Mouse (Mus musculus): ENCODE data around the gene Bri3. TPM values are rescaled to one million over a fixed set of nuclear protein-coding genes. Genes with fewer than 3 reads are reported as not detected.
A peak's percentile ranks its signal among the peaks of the same experiment; 100 is the strongest.

Bri3 gene
- polyA plus RNA-seq, 1 experiment from 2014 or later: 132 TPM

DNA sequence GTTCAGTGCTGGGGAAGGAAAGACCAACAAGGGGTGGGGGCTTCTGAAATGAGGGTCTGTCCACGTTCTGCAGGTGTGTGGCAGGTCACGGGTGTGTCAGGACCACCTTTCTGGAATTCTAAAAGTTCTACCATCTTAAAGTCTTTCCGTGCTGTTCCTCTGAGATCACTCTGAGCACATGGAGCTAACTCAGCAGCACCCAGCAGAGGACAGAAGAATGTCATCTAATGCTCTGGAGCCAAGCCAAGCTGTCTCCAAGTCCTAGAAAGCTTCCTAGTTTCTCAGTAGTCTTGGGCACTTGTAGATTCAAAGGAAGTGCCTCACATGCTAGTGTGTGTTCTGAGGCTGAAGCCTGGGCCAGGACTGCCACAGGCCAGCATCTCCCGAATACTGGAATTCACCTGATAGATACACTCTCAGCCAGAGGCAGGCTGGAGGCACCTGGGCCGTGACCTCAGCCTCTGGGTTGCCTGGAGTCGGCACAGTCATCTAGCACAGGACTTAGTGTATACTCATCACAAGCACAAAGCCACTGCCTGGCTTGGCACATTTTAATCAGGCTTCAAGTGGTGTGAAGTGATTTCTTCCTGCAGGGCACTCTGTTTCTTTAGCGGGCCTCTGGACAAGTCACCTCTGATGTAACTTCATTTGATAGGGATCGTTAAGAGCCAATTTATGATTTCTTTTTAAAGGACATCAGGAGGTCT is 23.5 kb downstream of the Bri3 start:
- peak; percentile 19; the same call in 1 of the 2 replicates for ATAC-seq (ENCODE audit: low read depth)
- Histone ChIP-seq H3K4me2 (no peak overlapping the region), H3K9ac (no peak overlapping the region), H3K9me3 (no peaks in the 10 kb centered on the region), H3K27me3 (no peaks in the 10 kb centered on the region), H3K4me3 (no peak overlapping the region), H3K36me3 (peaks cover 41% of the 10 kb centered on the region), H3K4me1 (replicated peaks) (peaks cover 11% of the 10 kb centered on the region), H3K27ac (replicated peaks) (no peak overlapping the region)
- WGBS: 75% methylated on average over 8 of the region's 8 CpGs

DNA sequence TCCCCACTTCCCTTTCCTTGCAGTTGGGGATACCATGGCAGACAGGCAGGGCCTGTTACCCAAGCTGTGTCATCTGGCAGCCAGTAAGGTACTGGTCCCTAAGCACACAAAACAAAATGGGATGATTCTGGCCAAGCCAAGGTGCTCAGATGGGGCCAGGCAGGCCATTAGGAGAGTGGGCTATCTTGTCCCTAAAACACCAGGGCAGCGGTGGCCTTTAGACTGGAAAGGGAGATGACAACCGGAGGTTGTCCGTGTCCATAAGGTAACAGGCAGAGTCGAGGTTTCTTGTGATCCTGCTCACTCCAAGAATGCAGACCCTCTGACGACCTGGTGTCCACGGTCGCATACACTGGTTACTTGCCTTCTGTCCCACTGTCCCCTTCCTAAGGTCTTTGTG is 25.7 kb downstream of the Bri3 start:
- no peak overlapping the region for H3K4me3 ChIP-seq
- H3K27me3 ChIP-seq: no peaks in the 10 kb centered on the region
- H3K9ac ChIP-seq: no peak overlapping the region
- 94% methylated on average over 7 of the region's 7 CpGs for WGBS
- no peak overlapping the region for H3K27ac ChIP-seq (replicated peaks)
- H3K4me1 ChIP-seq (replicated peaks): peaks cover 12% of the 10 kb centered on the region
- no peak for ATAC-seq (ENCODE audit: low read depth)
- peaks cover 29% of the 10 kb centered on the region for H3K36me3 ChIP-seq
- no peak overlapping the region for H3K4me2 ChIP-seq
- H3K9me3 ChIP-seq: no peaks in the 10 kb centered on the region

DNA sequence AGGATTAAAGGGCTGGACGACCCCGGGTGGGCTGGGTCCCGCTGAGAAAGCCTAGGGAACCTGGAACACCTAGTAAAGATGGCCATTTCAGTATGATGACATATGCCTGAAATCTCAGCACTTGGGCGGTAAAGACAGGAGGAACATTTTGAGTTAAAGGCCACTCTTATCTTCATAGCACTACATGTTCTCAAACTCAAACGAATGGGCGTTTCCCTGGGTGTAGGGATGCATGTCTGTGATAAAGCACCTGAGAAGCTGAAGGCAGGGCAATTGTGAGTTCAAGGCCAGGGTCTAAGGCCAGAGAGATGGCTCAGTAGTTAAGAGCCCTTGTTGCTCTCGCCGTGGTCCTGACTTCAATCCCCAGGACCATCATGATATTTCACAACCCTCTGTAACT is 26.2 kb downstream of the Bri3 start:
- Histone ChIP-seq H3K4me1 (replicated peaks) (peaks cover 12% of the 10 kb centered on the region), H3K27me3 (no peaks in the 10 kb centered on the region), H3K4me2 (no peak overlapping the region), H3K9ac (no peak overlapping the region), H3K36me3 (peaks cover 26% of the 10 kb centered on the region), H3K4me3 (no peak overlapping the region), H3K9me3 (no peaks in the 10 kb centered on the region), H3K27ac (replicated peaks) (no peak overlapping the region)
- WGBS: 93% methylated on average over 8 of the region's 8 CpGs
- no peak for ATAC-seq (ENCODE audit: low read depth)

DNA sequence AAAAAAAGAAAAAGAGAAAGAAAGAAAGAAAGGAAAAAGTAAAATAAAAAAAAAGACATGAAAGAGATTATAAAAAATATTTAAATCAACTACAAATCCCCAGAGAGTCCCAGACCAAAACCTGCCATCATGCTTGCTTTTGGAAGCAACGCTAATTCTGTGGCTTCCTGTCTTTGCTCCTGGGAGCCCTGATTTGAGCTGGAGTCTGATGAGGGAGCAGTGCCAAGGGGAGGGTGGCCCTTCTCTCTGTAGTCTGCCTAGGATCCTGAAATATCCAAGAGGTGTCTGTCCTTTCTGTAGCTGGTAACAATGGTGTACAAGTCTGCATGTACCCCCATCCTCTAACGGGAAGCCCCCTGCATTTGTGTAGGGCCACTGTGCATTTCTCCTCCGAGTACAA is 26.9 kb downstream of the Bri3 start:
- no peak for ATAC-seq (ENCODE audit: low read depth)
- H3K4me3 ChIP-seq: no peak overlapping the region
- H3K36me3 ChIP-seq: peaks cover 21% of the 10 kb centered on the region
- 86% methylated on average over 3 of the region's 3 CpGs for WGBS
- peaks cover 12% of the 10 kb centered on the region for H3K4me1 ChIP-seq (replicated peaks)
- no peak overlapping the region for H3K9ac ChIP-seq
- H3K9me3 ChIP-seq: no peaks in the 10 kb centered on the region
- no peak overlapping the region for H3K27ac ChIP-seq (replicated peaks)
- no peaks in the 10 kb centered on the region for H3K27me3 ChIP-seq
- no peak overlapping the region for H3K4me2 ChIP-seq

DNA sequence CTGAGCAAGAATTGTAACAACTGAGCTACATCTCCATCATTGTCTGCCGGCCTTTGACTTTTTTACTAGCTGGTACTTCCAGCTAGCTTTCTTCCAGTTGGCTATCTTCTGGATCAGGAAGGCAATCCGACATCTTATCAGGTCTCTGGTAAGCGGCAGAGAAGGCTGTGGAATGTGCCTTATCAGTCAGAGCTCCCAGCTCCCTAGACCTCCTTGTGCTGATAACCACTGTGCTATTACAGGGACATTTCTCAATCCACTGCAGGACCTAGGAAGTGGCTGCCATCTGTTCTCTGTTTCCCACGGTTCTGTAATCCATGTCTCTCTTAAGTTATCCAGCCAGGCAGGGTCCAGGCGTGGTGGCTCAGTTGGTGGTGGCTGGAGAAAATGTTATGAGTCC is 27.5 kb downstream of the Bri3 start:
- ATAC-seq (ENCODE audit: low read depth): no peak
- H3K4me3 ChIP-seq: no peak overlapping the region
- no peak overlapping the region for H3K27ac ChIP-seq (replicated peaks)
- H3K9ac ChIP-seq: no peak overlapping the region
- H3K4me2 ChIP-seq: no peak overlapping the region
- no peaks in the 10 kb centered on the region for H3K27me3 ChIP-seq
- peaks cover 15% of the 10 kb centered on the region for H3K36me3 ChIP-seq
- WGBS: 87% methylated on average over 5 of the region's 5 CpGs
- no peaks in the 10 kb centered on the region for H3K9me3 ChIP-seq
- H3K4me1 ChIP-seq (replicated peaks): peaks cover 12% of the 10 kb centered on the region

DNA sequence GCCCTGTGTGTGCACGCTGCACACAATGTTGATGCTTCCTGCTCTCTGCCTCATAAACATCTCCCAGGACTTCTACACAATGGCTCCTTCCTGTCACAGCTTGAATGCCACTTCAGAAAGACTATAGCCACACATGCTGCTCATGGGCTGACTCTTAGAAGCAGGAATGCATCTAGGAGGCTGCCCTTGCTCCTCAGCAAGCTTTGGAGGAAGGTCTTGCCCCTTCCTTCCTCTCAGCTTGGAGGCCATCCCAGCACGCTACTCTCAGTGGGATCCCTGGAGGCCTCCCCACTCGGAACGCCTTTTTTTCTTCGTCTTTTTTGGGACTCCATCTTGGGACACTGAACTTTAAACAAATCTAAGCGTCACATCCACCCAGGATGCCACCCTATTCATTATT is 30.7 kb downstream of the Bri3 start:
- Histone ChIP-seq H3K27me3 (no peaks in the 10 kb centered on the region), H3K36me3 (peaks cover 9% of the 10 kb centered on the region), H3K27ac (replicated peaks) (no peak overlapping the region), H3K4me1 (replicated peaks) (0 out of 2 replicates have a peak, but pooled peaks cover 6% of the 10 kb centered on the region), H3K4me2 (no peak overlapping the region), H3K9me3 (no peaks in the 10 kb centered on the region), H3K4me3 (no peak overlapping the region), H3K9ac (no peak overlapping the region)
- 48% methylated on average over 6 of the region's 6 CpGs for WGBS
- no peak; the same call in 1 of the 2 replicates for ATAC-seq (ENCODE audit: low read depth)

DNA sequence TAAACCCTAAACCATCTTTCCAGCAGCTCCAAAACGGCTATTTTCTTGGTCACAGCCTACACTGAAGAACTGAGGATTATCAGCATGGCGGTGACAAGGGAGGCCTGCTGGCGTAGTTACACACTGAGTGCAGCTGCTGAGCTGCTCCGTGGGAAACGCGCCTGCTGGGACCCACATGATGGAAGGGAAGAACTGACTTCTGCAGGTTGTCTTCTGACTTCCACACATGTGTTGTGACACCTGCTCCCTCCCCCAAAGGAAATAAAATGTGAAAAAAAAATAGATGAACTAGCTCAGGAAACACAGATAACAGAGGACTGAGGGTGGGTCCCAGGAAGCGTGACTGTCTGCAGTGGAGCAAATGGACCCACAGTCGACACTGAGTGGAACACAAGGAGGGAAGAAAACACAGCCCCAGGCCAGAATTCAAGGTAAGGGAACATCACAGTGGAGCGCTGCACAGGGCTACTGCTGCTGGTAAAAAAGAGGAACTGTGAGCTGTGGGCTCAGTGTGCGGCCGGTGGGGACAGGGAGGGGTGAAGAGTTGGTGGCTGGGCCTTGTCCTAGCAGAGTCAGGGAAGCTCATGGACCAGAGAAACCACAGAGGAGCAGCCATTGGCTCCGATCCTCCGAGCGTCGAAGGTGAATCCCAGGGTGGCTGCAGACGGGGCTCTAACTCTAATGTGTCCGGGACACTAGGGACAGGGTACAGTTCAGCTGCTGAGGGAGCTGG is 32.8 kb downstream of the Bri3 start:
- ATAC-seq (ENCODE audit: low read depth): no peak
- no peaks in the 10 kb centered on the region for H3K9me3 ChIP-seq
- no peak overlapping the region for H3K4me2 ChIP-seq

DNA sequence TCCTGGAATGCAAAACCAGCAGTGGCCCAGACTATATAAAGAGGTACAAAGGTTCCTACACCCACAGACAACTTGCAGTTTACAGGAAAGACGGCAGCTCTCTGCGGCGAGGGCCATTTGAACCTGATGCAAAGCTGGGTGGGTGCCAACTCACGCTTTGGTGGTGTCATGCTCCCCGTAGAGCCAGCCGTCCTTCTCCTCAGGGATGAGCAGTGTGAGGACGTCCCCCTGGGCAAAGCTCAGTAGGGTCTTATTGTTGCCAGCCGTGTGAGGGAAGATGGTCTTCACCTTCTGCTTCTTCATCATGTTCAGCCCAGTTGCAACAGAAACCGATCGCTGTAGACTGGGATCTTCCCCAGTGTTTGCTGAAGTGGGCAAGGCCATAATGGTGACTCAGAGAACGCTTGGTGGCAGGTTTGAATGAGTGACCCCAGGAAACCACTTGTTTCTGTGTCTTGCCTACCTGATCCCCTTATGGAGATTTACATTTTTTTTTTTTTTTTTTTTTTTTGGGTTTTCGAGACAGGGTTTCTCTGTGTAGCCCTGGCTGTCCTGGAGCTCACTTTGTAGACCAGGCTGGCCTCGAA is 34.2 kb downstream of the Bri3 start:
- 0 out of 2 replicates have a peak, but pooled peaks cover 6% of the 10 kb centered on the region for H3K4me1 ChIP-seq (replicated peaks)
- H3K9me3 ChIP-seq: no peaks in the 10 kb centered on the region
- WGBS: 90% methylated on average over 11 of the region's 13 CpGs
- peaks cover 11% of the 10 kb centered on the region for H3K36me3 ChIP-seq
- no peak overlapping the region for H3K27ac ChIP-seq (replicated peaks)
- no peak overlapping the region for H3K4me2 ChIP-seq
- no peak overlapping the region for H3K4me3 ChIP-seq
- ATAC-seq (ENCODE audit: low read depth): no peak
- no peak overlapping the region for H3K9ac ChIP-seq
- H3K27me3 ChIP-seq: no peaks in the 10 kb centered on the region

More for the DNA sequence above, 32.8 kb downstream of the Bri3 start:
- peaks cover 11% of the 10 kb centered on the region for H3K36me3 ChIP-seq
- H3K27me3 ChIP-seq: no peaks in the 10 kb centered on the region
- H3K4me1 ChIP-seq (replicated peaks): 0 out of 2 replicates have a peak, but pooled peaks cover 6% of the 10 kb centered on the region
- H3K9ac ChIP-seq: no peak overlapping the region
- H3K4me3 ChIP-seq: no peak overlapping the region
- H3K27ac ChIP-seq (replicated peaks): no peak overlapping the region
- WGBS: 83% methylated on average over 17 of the region's 17 CpGs

DNA sequence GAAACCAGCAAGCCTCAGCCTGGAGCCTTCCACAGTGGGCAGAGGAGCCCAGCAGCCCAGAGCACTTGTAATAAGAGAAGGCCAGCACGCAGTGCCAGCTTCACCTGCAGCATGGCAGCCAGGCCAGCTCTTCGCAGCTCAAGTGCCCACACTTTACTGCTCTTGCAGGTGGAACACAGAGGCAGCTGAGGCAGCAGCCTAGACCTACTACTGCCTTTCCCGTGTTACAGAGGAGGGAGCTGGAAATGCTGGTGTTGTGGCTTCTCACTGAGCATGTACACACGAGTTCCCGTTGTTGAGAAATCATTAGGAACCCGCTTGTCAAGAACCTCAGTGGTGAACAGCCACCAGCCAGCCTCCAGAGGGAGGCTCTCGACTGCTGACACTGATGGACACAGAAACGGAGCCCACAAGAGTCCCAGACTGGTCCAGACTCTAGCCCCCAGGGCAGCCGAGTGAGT is 34.9 kb downstream of the Bri3 start:
- H3K9me3 ChIP-seq: no peaks in the 10 kb centered on the region
- no peak overlapping the region for H3K9ac ChIP-seq
- no peak overlapping the region for H3K27ac ChIP-seq (replicated peaks)
- peaks cover 11% of the 10 kb centered on the region for H3K36me3 ChIP-seq
- 0 out of 2 replicates have a peak, but pooled peaks cover 4% of the 10 kb centered on the region for H3K4me1 ChIP-seq (replicated peaks)
- 86% methylated on average over 9 of the region's 9 CpGs for WGBS
- no peaks in the 10 kb centered on the region for H3K27me3 ChIP-seq
- no peak overlapping the region for H3K4me2 ChIP-seq
- no peak overlapping the region for H3K4me3 ChIP-seq
- no peak for ATAC-seq (ENCODE audit: low read depth)

DNA sequence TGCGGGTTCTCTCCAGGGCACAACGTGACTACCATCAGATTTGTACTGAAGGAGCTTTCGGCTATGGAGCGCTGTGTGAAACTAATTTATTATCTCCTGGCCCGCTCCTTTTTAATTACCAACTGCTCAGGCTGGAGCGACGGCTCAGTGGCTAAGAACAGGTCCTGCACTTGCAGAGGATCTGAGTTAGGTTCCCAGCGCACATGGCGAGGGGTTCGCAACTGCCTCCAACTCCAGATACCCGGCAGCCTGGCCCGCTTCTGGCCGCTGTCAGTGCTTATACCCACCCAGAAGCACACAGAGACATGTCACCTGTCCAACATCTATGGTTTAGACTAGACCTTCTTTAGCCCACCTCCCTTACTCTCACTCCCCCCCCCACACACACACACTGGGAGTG is 35.7 kb downstream of the Bri3 start:
- WGBS: 92% methylated on average over 13 of the region's 13 CpGs
- no peak overlapping the region for H3K4me2 ChIP-seq
- ATAC-seq (ENCODE audit: low read depth): no peak

DNA sequence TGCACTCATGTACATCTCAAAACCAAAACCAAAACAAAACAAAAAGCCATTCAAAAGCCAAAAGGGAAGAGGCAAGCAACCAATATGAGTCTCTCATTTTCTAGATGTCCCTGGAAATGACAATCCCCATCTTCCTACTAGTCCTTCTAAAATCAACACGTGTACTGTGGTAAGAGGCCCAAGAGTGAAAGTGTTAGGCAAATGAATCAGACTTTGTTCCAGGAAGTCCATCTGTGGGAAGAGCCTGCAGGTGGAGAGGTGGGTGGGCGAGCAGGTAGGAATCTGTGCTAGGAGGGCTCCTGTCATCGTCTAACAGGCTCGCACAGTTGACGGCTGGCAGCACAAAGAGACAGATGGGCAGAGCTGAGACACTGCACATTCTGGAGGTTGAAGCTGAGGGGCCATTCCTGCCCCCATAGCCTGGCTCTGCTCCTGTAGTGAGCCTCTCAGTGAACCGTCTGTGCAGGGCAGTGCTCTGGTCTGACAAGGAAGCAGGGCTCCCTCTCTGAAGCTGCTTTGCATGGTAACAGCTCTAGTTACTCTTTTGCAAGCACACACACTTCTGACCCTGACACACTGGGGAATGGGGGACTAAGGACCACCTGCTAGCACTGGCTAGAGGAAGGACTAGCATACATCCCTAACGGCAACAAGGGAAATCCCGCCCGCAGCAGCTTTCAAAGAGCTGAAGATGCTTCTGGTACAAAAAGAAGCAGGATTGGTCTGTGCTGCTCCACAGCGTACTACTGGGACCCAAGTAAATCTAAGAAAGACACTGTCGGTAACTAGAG is 38.4 kb downstream of the Bri3 start:
- no peaks in the 10 kb centered on the region for H3K27me3 ChIP-seq
- H3K36me3 ChIP-seq: peaks cover 11% of the 10 kb centered on the region
- ATAC-seq (ENCODE audit: low read depth): no peak
- WGBS: 82% methylated on average over 11 of the region's 11 CpGs
- no peaks in the 10 kb centered on the region for H3K9me3 ChIP-seq
- 0 out of 2 replicates have a peak overlapping the region, but pooled peaks have one; percentile 3 for H3K9ac ChIP-seq
- H3K4me2 ChIP-seq: no peak overlapping the region
- no peak overlapping the region for H3K4me3 ChIP-seq
- no peaks in the 10 kb centered on the region for H3K4me1 ChIP-seq (replicated peaks)
- no peak overlapping the region for H3K27ac ChIP-seq (replicated peaks)

More for the DNA sequence above, 35.7 kb downstream of the Bri3 start:
- no peak overlapping the region for H3K27ac ChIP-seq (replicated peaks)
- no peak overlapping the region for H3K4me3 ChIP-seq
- peaks cover 11% of the 10 kb centered on the region for H3K36me3 ChIP-seq
- H3K9me3 ChIP-seq: no peaks in the 10 kb centered on the region
- H3K27me3 ChIP-seq: no peaks in the 10 kb centered on the region
- no peak overlapping the region for H3K9ac ChIP-seq
- H3K4me1 ChIP-seq (replicated peaks): 0 out of 2 replicates have a peak, but pooled peaks cover under 1% of the 10 kb centered on the region

Data from neural tube, embryonic 13.5 days (tissue).